Mouse (Mus musculus): ENCODE results near the gene Egfr.

Gene Egfr

DNA sequence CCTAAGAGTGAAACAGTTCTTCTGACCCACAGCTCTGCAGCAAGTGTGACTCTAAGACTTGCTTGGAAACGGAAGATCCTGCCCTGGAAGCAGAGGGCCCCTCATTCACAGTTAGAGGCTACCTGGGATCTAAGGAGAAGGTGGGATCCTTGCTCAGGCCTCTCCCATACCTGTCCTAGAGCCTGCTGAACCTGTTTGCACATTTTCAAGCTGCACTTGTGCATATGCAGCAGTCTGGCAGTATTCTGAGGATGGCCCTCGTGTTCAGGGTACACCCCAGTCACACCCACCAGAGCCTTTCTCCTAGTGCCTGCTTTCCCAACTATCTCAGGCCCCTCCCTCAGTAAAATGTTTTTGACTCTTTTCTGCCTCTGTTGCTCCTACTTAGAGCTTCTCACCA is 29.6 kb downstream of the Egfr start:
- no peak for DNase-seq

DNA sequence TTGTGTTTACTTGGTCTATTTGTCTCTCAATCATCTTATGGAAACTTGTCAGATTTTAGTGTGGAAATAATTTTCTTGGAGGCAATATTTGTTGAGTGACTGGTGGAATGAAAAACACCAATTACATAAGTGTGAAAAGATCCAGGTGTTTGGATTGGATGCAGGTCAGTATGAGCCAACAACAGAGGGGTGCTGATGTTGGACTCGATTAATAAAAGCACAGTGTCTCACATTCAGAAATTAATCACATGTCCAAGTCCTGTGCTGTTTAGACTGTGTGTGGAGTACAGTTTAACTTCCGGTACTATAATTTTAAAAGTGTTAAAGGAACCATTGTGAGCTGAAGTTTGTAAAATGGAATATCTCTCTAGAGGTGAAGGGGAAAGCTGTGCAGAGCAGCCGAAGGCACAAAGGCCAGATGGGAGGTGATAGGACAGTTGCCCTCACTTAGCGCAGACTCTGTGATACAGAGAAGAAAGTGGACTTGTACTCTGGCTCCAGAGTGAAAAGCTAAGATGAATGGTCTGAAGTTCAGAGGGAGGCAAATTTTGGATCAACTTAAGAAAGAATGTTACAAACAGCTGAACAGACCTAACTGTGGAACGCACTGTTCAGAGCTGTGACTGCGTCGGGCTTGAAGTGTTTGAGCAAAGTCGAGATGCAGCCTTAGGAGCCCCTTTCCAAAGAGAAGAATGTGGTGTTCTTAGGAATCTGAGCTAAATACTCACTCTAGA is 32.1 kb downstream of the Egfr start:
- no peak for DNase-seq

- DNase-seq = no peak
Observed at GRCm38 (mm10) chr11:16792638-16793585, 40.9 kb downstream of the Egfr start.

DNA sequence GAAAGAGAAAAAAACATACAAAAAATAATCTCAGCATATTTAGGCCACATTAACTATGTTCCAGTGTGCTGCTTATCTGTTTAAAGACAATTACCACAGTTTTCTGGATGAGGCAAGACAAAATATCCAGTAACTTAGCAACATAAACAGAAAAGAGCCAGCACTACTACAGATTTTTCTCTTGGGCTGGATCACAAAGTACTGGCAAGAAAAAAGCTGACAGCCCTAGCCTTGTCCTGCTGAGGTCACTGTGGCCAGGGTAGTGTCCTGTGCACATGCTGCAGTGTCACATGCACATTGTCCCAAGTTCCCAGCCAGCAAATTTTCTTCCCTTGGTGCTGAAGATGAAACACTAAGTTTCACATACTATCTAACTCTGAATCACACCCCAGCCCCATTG is 43.0 kb downstream of the Egfr start:
- DNase-seq = no peak

GRCm38 (mm10) chr11:16795513-16795912 is 43.5 kb downstream of the Egfr start:
- no peak for DNase-seq

DNA sequence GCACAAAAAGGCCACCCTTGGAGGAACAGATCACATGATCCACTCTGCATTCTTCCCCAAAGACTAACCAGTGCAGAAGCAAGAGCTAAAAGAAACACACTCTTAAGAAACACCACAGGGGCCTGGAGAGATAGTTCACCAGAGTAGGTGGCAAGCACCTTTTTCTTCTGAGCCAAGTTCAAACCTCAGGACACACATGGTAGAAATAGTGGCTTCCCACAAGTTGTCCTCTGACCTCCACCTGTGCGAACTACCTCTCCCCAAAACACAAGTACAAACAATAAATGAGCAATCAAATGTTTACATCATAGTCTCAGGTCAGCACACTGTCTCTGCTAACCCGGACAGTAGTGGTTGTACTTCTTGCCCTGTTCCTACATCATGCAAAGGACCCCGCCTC is 45.5 kb downstream of the Egfr start:
- DNase-seq = no peak

DNA sequence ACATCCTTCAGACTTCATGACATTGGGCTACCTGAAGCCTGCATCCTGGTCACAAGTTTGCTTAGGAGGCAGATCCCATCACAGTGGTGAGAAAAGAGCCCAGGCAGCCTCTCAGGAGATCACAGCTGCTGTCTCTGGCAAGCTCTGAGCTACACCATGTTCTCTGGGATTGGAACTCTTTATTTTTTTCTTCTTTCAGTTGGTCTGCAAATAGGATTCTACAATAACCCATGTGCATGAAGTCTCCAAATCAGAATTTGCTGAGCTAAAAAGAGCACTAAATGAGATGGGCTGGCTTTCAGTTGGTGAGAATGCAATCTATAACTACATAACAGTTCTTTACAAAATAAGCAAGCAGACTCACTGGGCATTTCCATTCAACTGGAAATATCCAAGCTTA is 46.1 kb downstream of the Egfr start:
- peak; percentile 58 for DNase-seq

DNA sequence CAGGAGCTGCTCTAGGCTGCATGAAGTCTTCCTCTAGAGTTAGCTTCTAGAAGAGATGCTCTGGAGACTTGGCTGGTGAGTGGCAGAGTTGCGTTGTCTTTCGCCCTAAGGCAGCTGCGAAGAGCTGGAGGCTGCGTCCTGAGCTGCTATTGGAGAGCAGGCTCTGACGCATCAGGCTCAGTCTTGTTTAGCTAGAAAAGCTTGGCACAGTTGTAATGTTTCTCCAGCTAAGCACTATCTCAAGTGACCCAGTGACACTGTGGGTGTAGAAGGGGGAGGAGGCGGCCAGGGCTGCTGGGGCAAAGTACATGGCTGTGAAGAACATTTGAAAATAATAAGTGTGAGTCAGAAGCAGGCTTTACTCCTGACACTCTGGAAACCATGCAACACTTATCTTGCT is 48.5 kb downstream of the Egfr start:
- DNase-seq = no peak

GRCm38 (mm10) chr11:16802668-16803067 is 50.7 kb downstream of the Egfr start:
- peak; percentile 66 for DNase-seq

GRCm38 (mm10) chr11:16804016-16804415 is 52.0 kb downstream of the Egfr start:
- DNase-seq = no peak

- no peak for DNase-seq
Observed at GRCm38 (mm10) chr11:16805886-16806285, 53.9 kb downstream of the Egfr start.

GRCm38 (mm10) chr11:16809161-16809967 is 57.4 kb downstream of the Egfr start:
- DNase-seq = no peak

- DNase-seq = no peak
Observed at GRCm38 (mm10) chr11:16810086-16810485, 58.1 kb downstream of the Egfr start.

DNA sequence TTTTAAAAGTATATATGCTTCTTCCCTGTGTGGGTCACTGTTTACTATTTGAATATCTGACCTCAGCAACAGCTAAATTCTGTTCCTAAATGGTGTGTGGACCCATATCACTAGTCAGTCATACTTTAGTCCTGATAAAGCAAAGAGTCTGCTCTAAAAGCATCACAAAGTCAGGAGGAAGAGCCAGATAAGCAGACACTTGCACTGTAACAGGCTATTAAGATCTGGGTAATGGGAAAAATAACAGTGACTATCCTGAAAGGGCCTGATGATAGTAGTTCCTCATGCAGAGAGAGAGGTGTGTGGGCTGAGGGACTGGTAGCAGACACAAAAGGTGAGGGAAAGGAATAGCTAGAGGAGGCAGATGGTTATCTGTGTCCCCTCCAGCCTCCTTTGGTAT is 61.3 kb downstream of the Egfr start:
- no peak for DNase-seq

GRCm38 (mm10) chr11:16816414-16816813 is 64.4 kb downstream of the Egfr start:
- no peak for DNase-seq

GRCm38 (mm10) chr11:16817336-16818034 is 65.5 kb downstream of the Egfr start:
- no peak for DNase-seq

GRCm38 (mm10) chr11:16819424-16819823 is 67.4 kb downstream of the Egfr start:
- DNase-seq = peak; percentile 18

DNA sequence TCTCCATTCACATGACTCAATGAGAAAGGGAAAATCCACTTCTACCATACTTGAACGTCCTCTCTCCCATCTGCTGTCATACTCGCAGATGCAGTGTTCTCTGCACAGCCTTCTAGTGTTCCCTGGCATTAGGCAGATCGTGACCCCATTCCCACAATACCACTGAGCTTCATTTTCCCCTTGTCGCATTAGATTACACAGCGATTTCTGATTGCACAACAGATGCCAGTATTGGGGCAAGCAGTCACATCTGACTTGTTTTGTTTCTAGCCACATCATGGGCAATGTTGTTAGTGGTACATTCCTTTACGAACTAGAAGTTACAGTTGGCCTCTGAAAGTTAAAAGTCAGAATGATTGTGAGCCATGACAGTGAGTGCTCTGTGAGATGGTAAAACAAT is 68.1 kb downstream of the Egfr start:
- no peak for DNase-seq

GRCm38 (mm10) chr11:16821668-16822254 is 69.8 kb downstream of the Egfr start:
- no peak for DNase-seq

GRCm38 (mm10) chr11:16823830-16824545 is 72.0 kb downstream of the Egfr start:
- DNase-seq = no peak

GRCm38 (mm10) chr11:16829468-16829867 is 77.5 kb downstream of the Egfr start:
- no peak for DNase-seq

Data from right cerebral cortex, adult 18-20 months (tissue).